Mouse (Mus musculus) lung, embryonic 14.5 days (tissue): Measurements from ENCODE around the gene Nphp1. TPM values are rescaled to one million over a fixed set of nuclear protein-coding genes. Genes with fewer than 3 reads are reported as not detected.

ENCODE experiments used
- ATAC-seq: fragments of 200-750 bp; cut with Nextera tagmentation; 2 replicates; pipeline ENCODE4 v1.8.0; 2017; ENCODE audit warnings: mild to moderate bottlenecking, moderate TSS enrichment, moderate library complexity; ENCODE audit not compliant: insufficient read depth
- DNase-seq: peaks from one replicate; pipeline ENCODE4 v3.0.0-alpha.2; 2015
- H3K27ac ChIP-seq: fragments of 300-500 bp; sonication (generic); 2 replicates; pipeline ENCODE4 v1.5.1; 2014; ENCODE audit warnings: low read depth, mild to moderate bottlenecking, moderate library complexity
- H3K27me3 ChIP-seq: fragments of 300-500 bp; sonication (generic); 2 replicates; pipeline ENCODE4 v1.6.1; 2014; ENCODE audit warnings: low read length, control low read depth; ENCODE audit not compliant: insufficient read depth
- H3K36me3 ChIP-seq: fragments of 300-500 bp; sonication (generic); 2 replicates; pipeline ENCODE4 v1.6.1; 2014; ENCODE audit warnings: control low read depth; ENCODE audit not compliant: insufficient read depth
- H3K4me1 ChIP-seq: fragments of 300-500 bp; sonication (generic); 2 replicates; pipeline ENCODE4 v1.6.1; 2014; ENCODE audit warnings: antibody characterized with exemption, control low read depth; ENCODE audit not compliant: insufficient read depth
- H3K4me2 ChIP-seq: fragments of 300-500 bp; sonication (generic); 2 replicates; pipeline ENCODE4 v1.6.1; 2014; ENCODE audit warnings: mild to moderate bottlenecking
- H3K4me3 ChIP-seq: fragments of 300-500 bp; sonication (generic); 2 replicates; pipeline ENCODE4 v1.5.1; 2014; ENCODE audit warnings: low read depth, low read length
- H3K9ac ChIP-seq: fragments of 300-500 bp; sonication (generic); 2 replicates; pipeline ENCODE4 v1.6.1; 2014
- H3K9me3 ChIP-seq: fragments of 300-500 bp; sonication (generic); 2 replicates; pipeline ENCODE4 v1.6.1; 2016; ENCODE audit warnings: low read depth, low read length, control low read depth
- CTCF ChIP-seq: IDR thresholded peaks from 2 replicates; pipeline ENCODE4 v1.5.1; 2016; ENCODE audit warnings: antibody characterized with exemption, low read depth
- WGBS: fragments of 180-500 bp; shearing (Covaris S2); extraction: QIAGEN DNeasy Blood & Tissue Kit; methylation state at CpG from one replicate; pipeline ENCODE4 v1.1.7; 2014; 5-methylcytosine and 5-hydroxymethylcytosine counted together
- polyA plus RNA-seq: library from polyadenylated mRNA; unstranded; fragments of >200 nt; fragmentation: Nextera tagmentation; extraction: Ambion mirVana; gene quantifications from 2 replicates; pipeline ENCODE4 v1.2.1, GENCODE M21; 2014

Nphp1 gene
- polyA plus RNA-seq, 1 experiment from 2014 or later: 31.1 TPM

DNA sequence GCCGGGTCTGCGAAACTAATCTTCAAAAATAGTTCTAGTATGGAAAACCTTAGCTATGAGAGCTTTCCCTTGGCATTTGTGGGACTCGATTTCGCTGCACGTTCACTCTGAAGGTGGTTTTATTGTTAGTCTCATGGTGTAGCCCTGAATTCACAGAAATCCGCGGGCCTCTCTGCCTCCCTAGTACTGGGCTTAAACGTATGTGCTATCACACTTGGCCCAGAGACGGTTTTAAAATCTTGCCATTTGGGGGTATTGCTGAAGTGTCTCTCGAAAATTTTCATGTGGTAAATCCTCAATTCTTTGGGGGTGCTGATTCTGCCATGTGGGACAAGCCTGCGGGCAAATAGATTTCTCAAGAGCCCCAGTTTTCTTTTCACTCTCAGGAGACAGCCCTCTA is 441 bp upstream of the Nphp1 start:
- no peaks in the 10 kb centered on the region for H3K9me3 ChIP-seq
- WGBS: 3% methylated on average over 11 of the region's 11 CpGs
- TF ChIP-seq CTCF: no peak
- peak overlapping the region; percentile 64 for H3K9ac ChIP-seq
- H3K4me2 ChIP-seq: peak overlapping the region; percentile 82
- ATAC-seq (0 out of 2 replicates have a peak, but pooled peaks have one; percentile 28), DNase-seq (peak; percentile 37)
- no peaks in the 10 kb centered on the region for H3K27me3 ChIP-seq
- peaks cover 4% of the 10 kb centered on the region for H3K4me1 ChIP-seq
- H3K36me3 ChIP-seq: no peaks in the 10 kb centered on the region
- H3K27ac ChIP-seq: peak overlapping the region; percentile 80
- H3K4me3 ChIP-seq: peak overlapping the region; percentile 73

GRCm38 (mm10) chr2:127787226-127787625 is 1.5 kb downstream of the Nphp1 start:
- Histone ChIP-seq H3K27ac (no peak overlapping the region), H3K36me3 (no peaks in the 10 kb centered on the region), H3K4me3 (no peak overlapping the region), H3K9me3 (no peaks in the 10 kb centered on the region), H3K27me3 (no peaks in the 10 kb centered on the region), H3K4me1 (peaks cover 4% of the 10 kb centered on the region), H3K4me2 (no peak overlapping the region), H3K9ac (no peak overlapping the region)
- 87% methylated on average over 5 of the region's 5 CpGs for WGBS
- DNase-seq (no peak), ATAC-seq (no peak)
- no peak for TF ChIP-seq CTCF

DNA sequence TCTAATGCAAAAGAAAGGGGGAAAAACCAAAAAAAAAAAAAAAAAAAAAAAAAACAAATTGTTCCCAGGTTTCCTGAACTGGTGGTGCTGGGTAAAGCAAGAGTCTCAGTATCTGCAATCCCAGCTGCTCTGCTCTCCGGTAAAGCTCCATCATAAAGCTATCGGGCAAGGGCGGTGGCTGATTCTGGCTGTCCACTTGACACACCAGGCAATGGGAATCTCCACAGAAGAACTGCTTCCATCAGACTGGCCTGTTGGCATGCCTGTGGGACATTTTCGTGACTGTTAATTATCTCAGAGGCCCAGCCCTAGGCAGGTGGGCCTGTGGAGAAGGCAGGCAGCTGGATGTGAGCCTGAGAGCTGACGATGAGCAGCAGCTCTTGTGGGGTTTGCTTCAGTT is 10.2 kb downstream of the Nphp1 start:
- H3K27ac ChIP-seq: no peak overlapping the region
- no peaks in the 10 kb centered on the region for H3K9me3 ChIP-seq
- no peaks in the 10 kb centered on the region for H3K4me1 ChIP-seq
- H3K27me3 ChIP-seq: no peaks in the 10 kb centered on the region
- peaks cover 24% of the 10 kb centered on the region; the same call in 1 of the 2 replicates for H3K36me3 ChIP-seq
- DNase-seq (no peak), ATAC-seq (no peak)
- no peak overlapping the region for H3K9ac ChIP-seq
- WGBS: 80% methylated on average over 5 of the region's 5 CpGs
- H3K4me2 ChIP-seq: no peak overlapping the region
- no peak for TF ChIP-seq CTCF
- H3K4me3 ChIP-seq: no peak overlapping the region

DNA sequence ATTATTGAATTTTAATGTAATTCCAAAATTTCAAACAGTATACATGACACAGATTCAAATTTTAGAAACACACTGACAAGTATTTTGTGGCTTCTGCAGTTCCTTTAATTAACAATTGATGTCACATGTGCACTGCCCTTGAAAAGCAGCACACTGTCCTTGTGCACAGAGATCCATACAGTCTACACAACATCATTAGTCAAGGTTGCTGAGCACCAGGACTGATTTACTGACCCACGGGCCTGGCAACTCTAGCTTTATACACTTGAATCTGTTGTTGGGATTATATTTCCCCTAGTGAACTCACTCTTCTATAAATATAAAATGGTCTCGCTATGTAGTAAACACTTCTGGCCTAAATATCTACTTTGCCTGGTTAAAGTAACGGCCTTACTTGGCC is 13.7 kb downstream of the Nphp1 start:
- no peak for ATAC-seq
- 77% methylated on average over 3 of the region's 3 CpGs for WGBS

GRCm38 (mm10) chr2:127774578-127774941 is 14.1 kb downstream of the Nphp1 start:
- H3K9ac ChIP-seq: no peak overlapping the region
- peaks cover 38% of the 10 kb centered on the region for H3K36me3 ChIP-seq
- no peak overlapping the region for H3K27ac ChIP-seq
- no peak for TF ChIP-seq CTCF
- no peaks in the 10 kb centered on the region for H3K4me1 ChIP-seq
- no peaks in the 10 kb centered on the region for H3K9me3 ChIP-seq
- no peaks in the 10 kb centered on the region for H3K27me3 ChIP-seq
- 33% methylated on average over 1 of the region's 1 CpGs for WGBS
- H3K4me2 ChIP-seq: no peak overlapping the region
- DNase-seq (no peak), ATAC-seq (no peak)
- H3K4me3 ChIP-seq: no peak overlapping the region

More for the DNA sequence above, 13.7 kb downstream of the Nphp1 start:
- DNase-seq: no peak
- H3K9ac ChIP-seq: no peak overlapping the region
- H3K27ac ChIP-seq: no peak overlapping the region
- no peak overlapping the region for H3K4me2 ChIP-seq
- peaks cover 35% of the 10 kb centered on the region for H3K36me3 ChIP-seq
- no peak for TF ChIP-seq CTCF
- H3K4me1 ChIP-seq: no peaks in the 10 kb centered on the region
- no peaks in the 10 kb centered on the region for H3K9me3 ChIP-seq
- no peak overlapping the region for H3K4me3 ChIP-seq
- no peaks in the 10 kb centered on the region for H3K27me3 ChIP-seq

- ATAC-seq (0 out of 2 replicates have a peak, but pooled peaks have one; percentile 41), DNase-seq (peak; percentile 9)
- Histone ChIP-seq H3K36me3 (peaks cover 37% of the 10 kb centered on the region), H3K4me1 (no peaks in the 10 kb centered on the region), H3K27ac (no peak overlapping the region), H3K9me3 (no peaks in the 10 kb centered on the region), H3K4me2 (no peak overlapping the region), H3K27me3 (no peaks in the 10 kb centered on the region), H3K9ac (no peak overlapping the region), H3K4me3 (no peak overlapping the region)
- 53% methylated on average over 15 of the region's 15 CpGs for WGBS
- TF ChIP-seq CTCF: no peak
These were observed 14.6 kb downstream of the Nphp1 start for GRCm38 (mm10) chr2:127773938-127774577.

GRCm38 (mm10) chr2:127761587-127761986 is 27.1 kb downstream of the Nphp1 start:
- Histone ChIP-seq H3K9ac (no peak overlapping the region), H3K27me3 (no peaks in the 10 kb centered on the region), H3K4me3 (no peak overlapping the region), H3K9me3 (no peaks in the 10 kb centered on the region), H3K27ac (no peak overlapping the region), H3K36me3 (peaks cover 34% of the 10 kb centered on the region; the same call in 1 of the 2 replicates), H3K4me1 (no peaks in the 10 kb centered on the region), H3K4me2 (no peak overlapping the region)
- DNase-seq (no peak), ATAC-seq (no peak)
- TF ChIP-seq CTCF: no peak
- WGBS: 80% methylated on average over 5 of the region's 5 CpGs
